Mouse (Mus musculus) forebrain, embryonic 11.5 days (tissue): ENCODE results near the gene Zdhhc13. TPM values are rescaled to one million over a fixed set of nuclear protein-coding genes. Genes with fewer than 3 reads are reported as not detected.

Experiments used
- ATAC-seq: fragments of 200-750 bp; cut with Nextera tagmentation; replicated peaks from 2 replicates; pipeline ENCODE4 v1.8.0; 2017; ENCODE audit warnings: moderate TSS enrichment; ENCODE audit not compliant: low FRiP score
- DNase-seq: peaks from one replicate; pipeline ENCODE4 v3.0.0-alpha.2; 2017; ENCODE audit warnings: low spot score
- H3K27ac ChIP-seq: fragments of 300-500 bp; sonication (generic); 2 replicates; pipeline ENCODE4 v1.5.1; 2014; ENCODE audit warnings: low read depth, low read length
- H3K27me3 ChIP-seq: fragments of 300-500 bp; sonication (generic); 2 replicates; pipeline ENCODE4 v1.6.1; 2014; ENCODE audit warnings: mild to moderate bottlenecking, low read length, mixed read lengths; ENCODE audit not compliant: control insufficient read depth, insufficient read depth
- H3K36me3 ChIP-seq: fragments of 300-500 bp; sonication (generic); 2 replicates; pipeline ENCODE4 v1.6.1; 2014; ENCODE audit warnings: mild to moderate bottlenecking, low read length, moderate library complexity, mixed read lengths; ENCODE audit not compliant: control insufficient read depth, insufficient read depth
- H3K4me1 ChIP-seq: fragments of 300-500 bp; sonication (generic); replicated peaks from 2 replicates; pipeline ENCODE4 v1.6.1; 2014; ENCODE audit warnings: low read length, mixed read lengths; ENCODE audit not compliant: control insufficient read depth, insufficient read depth
- H3K4me2 ChIP-seq: fragments of 300-500 bp; sonication (generic); 2 replicates; pipeline ENCODE4 v1.6.1; 2014; ENCODE audit warnings: low read depth, mild to moderate bottlenecking, low read length, moderate library complexity, mixed read lengths; ENCODE audit not compliant: severe bottlenecking
- H3K4me3 ChIP-seq: fragments of 300-500 bp; sonication (generic); 2 replicates; pipeline ENCODE4 v1.5.1; 2014; ENCODE audit warnings: low read depth, low read length
- H3K9ac ChIP-seq: fragments of 300-500 bp; sonication (generic); 2 replicates; pipeline ENCODE4 v1.6.1; 2014; ENCODE audit warnings: low read length
- H3K9me3 ChIP-seq: fragments of 300-500 bp; sonication (generic); 2 replicates; pipeline ENCODE4 v1.6.1; 2016; ENCODE audit warnings: low read length, mixed read lengths; ENCODE audit not compliant: control insufficient read depth
- WGBS: fragments of 180-500 bp; shearing (Covaris S2); extraction: QIAGEN DNeasy Blood & Tissue Kit; methylation state at CpG from one replicate; pipeline ENCODE4 v1.1.7; 2014; 5-methylcytosine and 5-hydroxymethylcytosine counted together
- polyA plus RNA-seq: library from polyadenylated mRNA; unstranded; fragments of >200 nt; fragmentation: Nextera tagmentation; extraction: Ambion mirVana; gene quantifications from 2 replicates; pipeline ENCODE4 v1.2.1, GENCODE M21; 2014

Zdhhc13 gene
- polyA plus RNA-seq, 1 experiment from 2014 or later, result 37.5 TPM

GRCm38 (mm10) chr7:48855461-48855860, 66.7 kb downstream of the Zdhhc13 start:
- H3K9me3 ChIP-seq, result no peaks in the 10 kb centered on the region
- no peak overlapping the region for H3K4me2 ChIP-seq
- no peaks in the 10 kb centered on the region for H3K27me3 ChIP-seq
- no peak overlapping the region for H3K4me3 ChIP-seq
- WGBS, result 91% methylated on average over 3 of the region's 3 CpGs
- no peak for ATAC-seq
- H3K36me3 ChIP-seq, result no peaks in the 10 kb centered on the region
- no peak overlapping the region for H3K9ac ChIP-seq
- DNase-seq, result no peak
- H3K27ac ChIP-seq, result no peak overlapping the region
- no peaks in the 10 kb centered on the region for H3K4me1 ChIP-seq

GRCm38 (mm10) chr7:48858257-48858656, 69.5 kb downstream of the Zdhhc13 start:
- 89% methylated on average over 1 of the region's 1 CpGs for WGBS
- H3K27ac ChIP-seq, result no peak overlapping the region
- no peaks in the 10 kb centered on the region for H3K4me1 ChIP-seq
- no peak overlapping the region for H3K4me2 ChIP-seq
- H3K9ac ChIP-seq, result no peak overlapping the region
- no peaks in the 10 kb centered on the region for H3K9me3 ChIP-seq
- H3K36me3 ChIP-seq, result no peaks in the 10 kb centered on the region
- DNase-seq (no peak), ATAC-seq (no peak)
- H3K27me3 ChIP-seq, result no peaks in the 10 kb centered on the region
- H3K4me3 ChIP-seq, result no peak overlapping the region

- WGBS, result 88% methylated on average over 4 of the region's 4 CpGs
- Histone ChIP-seq H3K27ac (no peak overlapping the region), H3K4me3 (no peak overlapping the region), H3K27me3 (no peaks in the 10 kb centered on the region), H3K4me1 (no peaks in the 10 kb centered on the region), H3K36me3 (no peaks in the 10 kb centered on the region), H3K9ac (no peak overlapping the region), H3K9me3 (no peaks in the 10 kb centered on the region), H3K4me2 (no peak overlapping the region)
- ATAC-seq (no peak), DNase-seq (no peak)
Observed at GRCm38 (mm10) chr7:48859362-48859761, 70.6 kb downstream of the Zdhhc13 start.

GRCm38 (mm10) chr7:48860948-48861347, 72.1 kb downstream of the Zdhhc13 start:
- no peak overlapping the region for H3K9ac ChIP-seq
- H3K27ac ChIP-seq, result no peak overlapping the region
- H3K36me3 ChIP-seq, result peaks cover 1% of the 10 kb centered on the region; the same call in 1 of the 2 replicates
- H3K4me3 ChIP-seq, result no peak overlapping the region
- DNase-seq (no peak), ATAC-seq (no peak)
- H3K27me3 ChIP-seq, result no peaks in the 10 kb centered on the region
- no peaks in the 10 kb centered on the region for H3K9me3 ChIP-seq
- no peak overlapping the region for H3K4me2 ChIP-seq
- no peaks in the 10 kb centered on the region for H3K4me1 ChIP-seq
- WGBS, result 83% methylated on average over 1 of the region's 1 CpGs

- Histone ChIP-seq H3K4me1 (no peaks in the 10 kb centered on the region), H3K4me3 (no peak overlapping the region), H3K27ac (no peak overlapping the region), H3K4me2 (no peak overlapping the region), H3K9me3 (no peaks in the 10 kb centered on the region), H3K36me3 (peaks cover 3% of the 10 kb centered on the region; the same call in 1 of the 2 replicates), H3K9ac (no peak overlapping the region), H3K27me3 (no peaks in the 10 kb centered on the region)
- no peak for ATAC-seq
- WGBS, result 96% methylated on average over 4 of the region's 4 CpGs
- DNase-seq, result no peak
Observed at GRCm38 (mm10) chr7:48861796-48862195, 73.0 kb downstream of the Zdhhc13 start.

- Histone ChIP-seq H3K4me1 (no peaks in the 10 kb centered on the region), H3K36me3 (peaks cover 8% of the 10 kb centered on the region; the same call in 1 of the 2 replicates)
- no peak for ATAC-seq
Observed at GRCm38 (mm10) chr7:48864199-48864598, 75.4 kb downstream of the Zdhhc13 start.

GRCm38 (mm10) chr7:48864671-48865458, 76.1 kb downstream of the Zdhhc13 start:
- Histone ChIP-seq H3K4me2 (no peak overlapping the region), H3K9me3 (no peaks in the 10 kb centered on the region), H3K27me3 (no peaks in the 10 kb centered on the region), H3K4me1 (no peaks in the 10 kb centered on the region), H3K36me3 (peaks cover 8% of the 10 kb centered on the region; the same call in 1 of the 2 replicates), H3K4me3 (no peak overlapping the region), H3K9ac (no peak overlapping the region), H3K27ac (no peak overlapping the region)
- 93% methylated on average over 9 of the region's 9 CpGs for WGBS
- no peak for ATAC-seq
- DNase-seq, result no peak

More at GRCm38 (mm10) chr7:48864199-48864598, 75.4 kb downstream of the Zdhhc13 start:
- Histone ChIP-seq H3K9me3 (no peaks in the 10 kb centered on the region), H3K4me3 (no peak overlapping the region), H3K4me2 (no peak overlapping the region), H3K27me3 (no peaks in the 10 kb centered on the region), H3K27ac (no peak overlapping the region), H3K9ac (no peak overlapping the region)
- no peak for DNase-seq

- DNase-seq, result no peak
- Histone ChIP-seq H3K36me3 (peaks cover 16% of the 10 kb centered on the region; the same call in 1 of the 2 replicates), H3K9ac (no peak overlapping the region), H3K4me2 (no peak overlapping the region), H3K27me3 (no peaks in the 10 kb centered on the region), H3K4me3 (no peak overlapping the region), H3K4me1 (no peaks in the 10 kb centered on the region), H3K9me3 (no peaks in the 10 kb centered on the region), H3K27ac (no peak overlapping the region)
- WGBS, result 96% methylated on average over 18 of the region's 18 CpGs
- ATAC-seq, result no peak
Observed at GRCm38 (mm10) chr7:48867576-48867975, 78.8 kb downstream of the Zdhhc13 start.

- no peaks in the 10 kb centered on the region for H3K9me3 ChIP-seq
- H3K4me2 ChIP-seq, result no peak overlapping the region
- H3K4me1 ChIP-seq, result no peaks in the 10 kb centered on the region
- no peaks in the 10 kb centered on the region for H3K27me3 ChIP-seq
- no peak overlapping the region for H3K27ac ChIP-seq
- 95% methylated on average over 6 of the region's 6 CpGs for WGBS
- no peak overlapping the region for H3K9ac ChIP-seq
- no peak overlapping the region for H3K4me3 ChIP-seq
- H3K36me3 ChIP-seq, result peaks cover 16% of the 10 kb centered on the region; the same call in 1 of the 2 replicates
- no peak for DNase-seq
- ATAC-seq, result no peak
Observed at GRCm38 (mm10) chr7:48870144-48870543, 81.3 kb downstream of the Zdhhc13 start.
